Mouse (Mus musculus) kidney, adult 9 months (tissue): ENCODE data around the gene Adamts15.

Experiments used
- DNase-seq: peaks from one replicate; pipeline ENCODE4 v3.0.0; 2022

The Adamts15 gene

DNA sequence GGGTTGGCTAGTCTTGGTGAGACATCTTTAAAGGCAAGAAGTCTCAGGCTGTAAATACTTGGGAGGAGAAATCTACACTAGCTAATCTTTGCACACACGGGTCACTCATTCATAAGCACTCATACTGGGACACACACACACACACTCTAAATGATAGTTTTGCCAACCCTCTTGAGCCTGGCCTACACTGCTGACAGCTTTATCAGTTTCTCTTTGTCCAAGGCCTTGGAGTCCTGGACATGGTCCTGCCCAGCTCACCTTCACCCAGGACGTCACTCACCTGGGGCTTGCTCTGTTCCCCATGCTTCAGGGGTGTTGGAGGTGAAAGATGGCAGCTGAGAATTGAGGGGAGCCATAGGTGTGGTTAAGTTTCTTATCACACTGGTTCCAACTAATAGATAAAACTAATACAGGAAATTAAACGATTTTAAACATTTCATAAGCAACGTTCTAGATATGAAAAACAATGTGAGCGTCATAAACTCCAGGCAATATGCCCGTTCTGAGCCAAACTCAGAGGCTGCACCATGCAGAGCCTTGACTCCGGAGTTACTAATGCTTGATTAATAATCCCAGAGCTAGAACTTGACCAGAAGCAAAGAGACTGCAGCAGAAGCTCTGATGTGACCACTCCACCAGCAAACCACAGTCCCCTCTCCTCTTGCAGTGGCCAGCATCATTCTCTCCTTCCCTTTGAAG lies 42.9 kb downstream of the Adamts15 start:
- DNase-seq = no peak

DNA sequence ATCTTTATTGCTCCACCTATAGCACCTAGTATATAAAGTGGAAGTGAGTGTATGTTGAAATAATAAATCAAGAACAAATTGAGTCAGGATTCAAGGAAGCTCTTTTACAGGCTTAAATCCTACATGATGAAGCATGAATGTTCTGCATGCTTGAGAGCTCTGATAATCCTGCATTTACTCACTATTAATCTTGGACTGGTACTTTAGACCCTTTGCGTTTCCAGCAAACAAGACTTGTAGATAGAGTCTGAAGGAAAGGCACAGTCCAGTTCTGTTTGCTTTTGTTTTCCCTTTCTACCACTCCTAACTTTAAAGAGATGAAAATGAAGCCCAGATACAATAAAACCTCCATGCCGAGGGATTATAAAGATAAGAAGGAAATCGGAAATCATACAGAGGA lies 45.7 kb downstream of the Adamts15 start:
- no peak for DNase-seq

DNA sequence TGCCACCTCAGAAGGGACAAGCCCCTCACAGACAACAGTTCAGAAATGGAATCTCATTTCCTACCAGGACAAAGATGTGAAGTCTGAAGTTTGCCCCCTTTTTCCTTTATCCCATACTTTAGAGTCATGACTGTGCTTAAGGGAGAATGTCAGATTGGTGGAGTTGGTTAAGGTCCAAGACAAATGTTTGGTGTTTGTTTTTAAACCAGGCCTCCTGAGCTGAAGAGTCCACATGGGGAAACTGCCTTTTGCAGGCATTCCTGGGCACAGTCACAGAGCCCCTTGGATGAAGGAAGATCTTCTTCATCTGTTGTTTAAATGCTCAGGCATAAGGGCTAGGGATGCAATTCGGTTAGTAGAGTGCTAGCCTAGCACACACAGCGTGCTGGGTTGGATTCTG lies 66.4 kb downstream of the Adamts15 start:
- DNase-seq = no peak

DNA sequence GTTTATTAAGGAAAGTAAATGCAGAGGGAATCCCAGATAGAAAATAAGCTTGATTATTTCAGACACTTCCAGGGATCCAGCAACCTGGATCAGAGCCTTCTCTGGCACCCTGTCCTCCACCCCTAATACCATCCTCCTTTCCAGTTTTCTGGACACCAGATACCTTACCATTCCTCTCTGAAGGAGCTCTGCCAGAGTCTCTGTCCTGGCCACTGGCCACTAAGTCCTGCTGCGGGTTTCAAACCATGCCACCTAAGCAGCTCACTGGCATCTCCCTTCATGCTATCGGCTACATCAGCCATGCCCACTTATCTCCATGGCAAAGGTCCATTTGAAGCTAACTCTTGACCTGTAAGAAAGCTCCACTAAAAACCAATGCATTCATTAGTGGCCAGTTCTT lies 70.4 kb downstream of the Adamts15 start:
- DNase-seq = no peak

DNA sequence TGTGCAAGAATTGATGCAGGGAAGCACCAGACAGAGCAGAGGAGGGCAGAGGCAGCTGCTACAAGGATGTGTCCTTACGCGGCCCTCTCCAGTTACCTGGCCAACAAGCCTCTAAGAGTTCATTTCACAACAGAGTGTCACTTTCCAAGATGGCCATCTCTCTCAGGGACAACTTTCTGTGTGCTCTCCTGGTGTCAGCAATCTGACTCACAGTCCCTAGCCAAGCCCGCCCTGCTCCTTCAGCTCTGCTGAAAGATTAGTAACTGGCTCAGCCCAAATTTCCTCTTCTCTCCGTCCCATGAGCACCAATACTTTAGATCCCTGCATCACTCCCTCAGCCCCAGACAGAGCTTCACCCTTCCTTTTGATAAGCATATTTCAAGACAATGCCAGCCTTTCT lies 72.3 kb downstream of the Adamts15 start:
- DNase-seq = no peak

DNA sequence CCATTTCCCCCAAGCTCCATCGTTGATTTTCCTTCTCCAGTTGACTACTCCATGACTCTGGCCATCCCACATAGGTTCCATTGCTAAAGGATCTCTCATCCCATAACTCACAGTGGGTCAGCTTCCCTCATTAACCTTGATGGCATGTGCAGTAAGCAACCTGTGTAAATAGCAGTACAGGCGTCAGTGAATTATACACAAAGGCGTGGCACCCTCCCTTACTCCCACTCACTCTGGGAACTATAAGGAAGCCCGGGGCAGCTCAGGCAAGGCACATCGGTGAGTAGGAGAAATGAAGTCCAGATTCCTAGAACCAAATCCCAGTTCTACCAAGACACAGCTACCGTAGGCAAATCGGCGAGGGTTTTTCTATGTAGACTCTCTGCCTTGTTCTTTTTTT lies 72.8 kb downstream of the Adamts15 start:
- no peak for DNase-seq
